Mouse (Mus musculus) frontal cortex, postnatal 25 days (tissue): ENCODE measurements at regions not wholly inside any gene's neighbourhood (a gene's known extent, or its start where the extent isn't known, plus 50 kb on each side); places are given as distances from the start of the nearest gene placed in this dataset.

Experiments
- DNase-seq, 2 experiments: peaks; one replicate each; pipeline ENCODE4 v3.0.0; 2022; ENCODE audit warnings: low spot score in 2 of 2

GRCm38 (mm10) chr15:61599734-61600133, 676.9 kb upstream of the A1bg start:
- no peak for DNase-seq

- DNase-seq, result no peak
These were observed 673.5 kb upstream of the A1bg start for GRCm38 (mm10) chr15:61596318-61596717.

DNA sequence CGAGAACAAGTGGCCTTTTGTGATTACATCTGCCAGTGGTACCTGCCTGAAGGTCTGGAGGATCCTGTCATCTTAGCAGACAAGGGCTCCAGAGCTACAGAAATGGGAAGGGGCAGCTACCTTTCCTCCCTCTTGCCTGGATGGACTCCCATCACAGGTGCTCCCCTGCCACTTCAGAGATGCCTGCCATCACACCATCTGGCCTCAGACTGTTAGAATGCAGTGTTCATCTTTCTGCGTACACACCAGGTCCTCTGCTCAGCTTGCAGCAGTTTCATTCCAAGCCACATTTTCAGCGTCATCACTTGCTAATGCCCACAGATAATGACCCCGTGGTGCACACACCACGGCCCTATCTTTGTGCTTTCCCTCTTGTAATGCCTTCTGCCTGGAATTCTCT, 666.1 kb upstream of the A1bg start:
- DNase-seq, result no peak

DNA sequence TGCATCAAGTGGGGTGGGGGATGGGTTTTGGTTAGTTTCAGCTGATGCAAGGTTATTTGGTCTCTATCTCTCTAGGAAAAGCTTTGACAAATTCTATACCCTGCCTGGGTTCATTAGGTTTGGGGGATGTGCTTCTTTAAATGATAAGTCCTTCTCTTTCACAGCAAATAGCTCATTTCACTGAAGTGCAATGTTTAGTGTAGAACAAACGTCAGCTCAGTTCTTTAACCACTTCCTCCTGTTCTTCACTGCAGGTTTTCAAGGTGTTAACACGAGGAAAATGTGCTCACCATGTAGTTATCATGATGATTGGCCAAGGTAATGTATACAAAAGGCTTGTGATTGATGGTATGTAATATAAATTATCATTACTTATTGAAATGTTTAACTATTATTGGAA, 659.5 kb upstream of the A1bg start:
- DNase-seq, result no peak

DNA sequence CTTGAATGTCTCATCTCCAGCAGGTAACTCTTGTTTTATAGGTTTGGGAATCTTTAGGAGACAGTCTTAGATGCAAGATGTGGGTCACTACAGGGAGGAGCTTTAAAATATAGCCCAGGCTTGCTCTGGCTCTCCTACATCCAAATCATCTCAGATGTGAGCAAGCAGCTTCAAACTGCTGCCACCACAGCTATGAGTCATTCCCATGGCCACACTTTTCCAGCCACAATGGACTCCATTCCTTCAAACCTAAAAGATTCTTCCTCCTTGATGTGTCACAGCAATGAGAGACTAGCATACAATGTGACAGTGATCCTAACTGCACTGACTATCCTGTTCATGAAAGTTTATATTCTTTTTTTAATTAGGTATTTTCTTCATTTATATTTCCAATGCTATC, 640.5 kb upstream of the A1bg start:
- DNase-seq, result no peak

DNA sequence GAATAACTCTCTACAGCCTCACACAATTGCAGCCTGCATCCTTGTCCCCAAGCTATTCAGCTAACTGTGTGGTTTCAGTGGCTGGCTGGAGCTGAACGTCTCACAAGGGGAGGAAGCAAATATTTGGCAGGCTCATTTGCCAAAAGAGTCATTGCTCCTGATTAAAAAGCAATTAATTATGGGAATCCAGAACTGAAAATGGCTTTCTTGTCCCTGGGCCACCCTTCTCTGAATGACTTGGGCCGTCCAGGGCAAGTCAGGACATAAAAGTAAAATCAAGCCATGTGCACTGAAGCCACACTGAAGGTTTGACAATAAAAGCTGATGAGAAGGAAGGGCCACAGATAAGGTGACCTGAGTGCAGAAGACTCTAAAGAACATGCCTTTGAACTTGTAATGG, 639.4 kb upstream of the A1bg start:
- no peak for DNase-seq

- no peak for DNase-seq
These were observed 631.1 kb upstream of the A1bg start for GRCm38 (mm10) chr15:61553908-61554307.

- no peak for DNase-seq
These were observed 630.4 kb upstream of the A1bg start for GRCm38 (mm10) chr15:61553081-61553680.

DNA sequence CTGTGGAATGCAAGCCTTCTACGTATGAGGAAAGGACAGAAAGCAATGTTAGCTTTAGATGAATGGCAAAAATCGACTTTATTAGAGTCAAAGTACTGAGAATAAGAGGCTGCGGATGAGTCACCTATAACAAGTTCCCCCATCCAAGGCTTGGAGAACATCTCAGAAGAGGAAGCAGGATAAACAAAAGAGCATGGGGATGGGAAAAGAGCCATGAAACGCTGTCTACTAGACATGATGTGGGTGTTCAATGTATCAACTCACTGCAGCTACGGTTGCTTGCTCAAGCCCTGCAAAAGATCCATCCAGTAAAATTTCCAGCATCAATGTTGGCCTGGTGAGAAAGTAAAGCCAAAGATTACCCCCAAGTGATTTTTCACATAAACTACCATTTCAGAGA, 628.4 kb upstream of the A1bg start:
- no peak for DNase-seq

GRCm38 (mm10) chr15:61548400-61548799, 625.6 kb upstream of the A1bg start:
- DNase-seq, result no peak

DNA sequence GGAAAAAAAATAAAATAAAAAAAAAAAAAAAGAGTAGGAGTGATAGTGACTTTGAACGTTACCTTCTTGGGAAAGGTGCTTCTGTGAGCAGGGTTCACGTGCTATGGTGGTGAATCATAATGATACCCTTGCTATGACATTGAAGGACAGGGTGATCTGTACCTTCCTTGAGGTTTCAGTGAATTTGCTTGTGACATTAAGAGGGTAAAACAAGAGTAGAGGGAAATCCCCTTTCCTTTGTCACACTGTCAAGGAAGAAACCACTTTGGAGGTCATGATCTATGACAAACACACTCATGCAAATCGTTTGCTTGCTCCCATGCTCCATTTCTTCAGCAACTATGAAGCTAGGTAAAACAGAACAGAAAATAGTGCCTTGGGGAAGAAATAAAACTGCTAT, 623.8 kb upstream of the A1bg start:
- no peak for DNase-seq

DNA sequence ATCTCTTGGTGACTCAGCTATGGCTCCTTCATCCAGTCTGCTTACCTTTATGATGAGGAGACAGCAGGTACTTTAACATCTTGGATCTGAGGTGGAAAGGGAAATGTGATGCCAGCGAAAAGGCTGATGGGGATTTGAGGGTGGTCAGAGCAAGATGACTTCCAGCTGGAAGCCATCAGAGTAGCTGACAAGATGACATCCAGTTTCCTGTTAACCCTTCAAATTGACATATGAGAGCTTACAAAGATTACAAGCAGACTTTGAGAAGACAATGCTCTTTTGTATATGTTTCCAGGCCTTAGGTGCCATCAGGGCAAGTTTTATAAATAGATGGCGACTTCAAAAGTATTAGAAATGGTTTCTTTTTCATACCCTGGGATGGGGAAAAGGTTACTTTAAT, 621.3 kb upstream of the A1bg start:
- no peak for DNase-seq

DNA sequence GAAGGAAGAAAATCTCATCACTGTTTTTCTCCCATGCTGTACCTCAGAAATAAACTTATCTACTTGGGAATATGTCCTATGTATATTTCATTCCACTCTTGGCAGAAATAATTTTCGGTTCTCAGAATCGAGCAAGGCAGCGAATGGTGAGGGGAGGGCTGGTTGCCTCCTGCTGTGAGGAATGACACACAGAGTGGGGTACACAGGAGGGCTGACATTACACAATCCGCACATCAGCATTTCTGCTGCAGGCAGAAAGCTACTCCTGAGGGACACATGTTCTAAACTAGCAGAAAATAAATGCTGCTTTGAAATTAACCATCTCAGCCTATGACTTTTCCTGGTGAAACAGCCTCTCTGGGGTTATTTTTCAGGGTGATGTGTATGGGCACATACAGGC, 618.8 kb upstream of the A1bg start:
- no peak for DNase-seq

DNA sequence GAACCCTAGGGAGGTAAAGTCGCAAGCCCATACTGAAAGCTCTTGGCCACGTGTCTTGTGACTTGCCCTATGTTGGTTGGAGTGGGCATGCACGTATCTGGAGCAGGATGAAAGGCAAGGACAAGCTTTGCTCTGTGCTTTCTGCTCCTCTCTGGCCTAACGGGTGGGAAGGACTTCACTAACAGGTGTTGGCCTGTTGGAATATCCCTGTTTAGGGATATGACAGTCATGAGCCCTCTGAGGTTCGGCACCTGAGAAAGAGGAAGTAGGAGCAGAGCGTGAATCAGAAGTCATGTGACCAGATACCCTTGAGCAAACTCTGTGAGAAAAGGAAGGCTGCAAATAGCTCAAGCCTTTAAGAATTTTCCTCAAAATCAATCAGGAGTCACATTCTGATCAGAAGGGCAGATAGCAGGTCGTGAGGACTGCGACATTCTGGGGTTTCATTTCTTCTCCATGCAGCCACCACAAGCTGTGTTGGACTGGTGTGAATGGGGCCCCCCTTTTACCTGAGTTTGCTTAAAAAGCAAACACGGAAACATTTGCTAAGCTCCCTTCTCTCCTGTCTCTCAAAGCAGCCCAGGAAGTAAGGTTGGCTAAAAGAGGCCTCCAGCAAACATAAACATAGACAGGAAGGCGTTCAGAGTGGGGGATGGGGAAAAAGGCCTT, 618.1 kb upstream of the A1bg start:
- DNase-seq, result no peak

GRCm38 (mm10) chr15:61538930-61539329, 616.1 kb upstream of the A1bg start:
- DNase-seq, result no peak

GRCm38 (mm10) chr15:61538169-61538755, 615.5 kb upstream of the A1bg start:
- no peak for DNase-seq

- DNase-seq, result no peak
These were observed 613.5 kb upstream of the A1bg start for GRCm38 (mm10) chr15:61536332-61536716.

GRCm38 (mm10) chr15:61535644-61536331, 613.0 kb upstream of the A1bg start:
- DNase-seq, result no peak

GRCm38 (mm10) chr15:61535180-61535579, 612.4 kb upstream of the A1bg start:
- no peak for DNase-seq

DNA sequence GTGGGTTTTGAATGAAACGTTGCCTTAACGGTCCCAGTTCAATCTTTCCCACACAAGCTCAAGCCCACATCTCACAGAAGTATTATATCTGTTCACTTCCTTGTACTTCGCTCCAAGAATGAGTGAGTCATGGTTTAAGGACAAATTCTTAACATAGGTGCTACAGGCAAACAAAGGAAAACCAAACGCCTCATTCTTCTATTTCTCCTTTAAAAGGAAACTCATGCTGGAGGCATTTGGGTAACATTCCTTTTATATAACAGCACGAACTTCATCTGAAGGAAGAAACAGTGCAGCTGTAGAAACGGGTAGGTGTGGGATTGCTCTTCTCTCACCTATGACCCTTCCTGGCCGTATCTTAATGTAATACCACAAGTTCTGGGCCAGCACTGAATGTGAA, 610.0 kb upstream of the A1bg start:
- no peak for DNase-seq

DNA sequence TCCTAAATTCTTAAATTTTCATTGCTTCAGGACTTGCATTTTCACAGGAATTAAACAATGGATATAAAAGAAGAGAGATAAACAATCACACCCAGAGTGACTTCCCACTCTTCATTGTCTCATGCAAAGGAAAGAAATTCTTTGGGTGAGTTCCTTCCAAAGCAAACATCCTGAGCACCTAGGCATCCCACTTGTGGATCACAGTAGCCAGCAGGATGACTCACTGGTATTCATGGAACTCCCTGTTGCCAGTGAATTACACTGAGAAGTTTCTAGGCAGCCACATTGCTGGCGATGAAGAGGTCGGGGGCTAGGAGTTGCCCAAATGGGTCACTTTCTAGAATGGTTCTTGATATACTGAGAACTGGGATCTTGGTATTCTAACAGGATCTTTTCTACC, 609.2 kb upstream of the A1bg start:
- no peak for DNase-seq

DNA sequence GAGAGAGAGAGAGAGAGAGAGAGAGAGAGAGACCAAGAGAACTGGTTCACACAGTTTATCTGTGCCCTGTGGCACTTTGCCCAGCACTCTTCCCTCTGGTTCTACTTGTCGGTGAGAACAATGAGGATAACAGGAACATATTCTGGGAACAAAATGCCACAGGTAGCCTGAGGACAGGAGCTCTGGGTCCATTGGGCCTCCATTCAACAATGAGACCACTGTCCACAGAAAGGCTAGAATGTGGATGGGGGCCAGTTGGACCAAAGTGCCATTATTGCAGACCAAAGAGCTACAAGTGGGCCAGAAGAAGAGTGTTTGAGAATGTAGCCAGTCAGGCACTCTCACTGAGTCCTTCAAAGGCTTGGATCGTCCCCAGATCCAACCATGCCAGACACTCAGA, 600.2 kb upstream of the A1bg start:
- no peak for DNase-seq

DNA sequence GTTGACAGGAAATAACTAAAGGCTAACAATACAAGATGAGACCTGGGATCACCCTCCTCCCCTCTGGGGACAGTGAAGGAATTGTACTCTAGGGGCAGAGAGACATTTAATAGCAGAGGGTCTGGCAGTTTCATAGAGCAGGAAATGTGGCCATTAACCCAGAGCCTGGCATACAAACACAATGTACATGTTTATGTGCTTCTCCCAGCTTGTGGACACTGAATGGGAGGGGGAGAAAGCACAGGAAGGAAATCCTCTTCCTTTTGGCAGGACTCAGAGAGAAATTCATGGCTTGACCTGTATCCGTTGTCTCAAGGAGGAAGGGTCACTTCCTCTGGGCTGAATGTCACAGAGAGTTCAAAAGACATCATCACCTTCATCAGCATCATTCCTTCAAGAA, 594.5 kb upstream of the A1bg start:
- no peak for DNase-seq
